Mouse (Mus musculus): ENCODE data around the gene Nfasc.

DNA sequence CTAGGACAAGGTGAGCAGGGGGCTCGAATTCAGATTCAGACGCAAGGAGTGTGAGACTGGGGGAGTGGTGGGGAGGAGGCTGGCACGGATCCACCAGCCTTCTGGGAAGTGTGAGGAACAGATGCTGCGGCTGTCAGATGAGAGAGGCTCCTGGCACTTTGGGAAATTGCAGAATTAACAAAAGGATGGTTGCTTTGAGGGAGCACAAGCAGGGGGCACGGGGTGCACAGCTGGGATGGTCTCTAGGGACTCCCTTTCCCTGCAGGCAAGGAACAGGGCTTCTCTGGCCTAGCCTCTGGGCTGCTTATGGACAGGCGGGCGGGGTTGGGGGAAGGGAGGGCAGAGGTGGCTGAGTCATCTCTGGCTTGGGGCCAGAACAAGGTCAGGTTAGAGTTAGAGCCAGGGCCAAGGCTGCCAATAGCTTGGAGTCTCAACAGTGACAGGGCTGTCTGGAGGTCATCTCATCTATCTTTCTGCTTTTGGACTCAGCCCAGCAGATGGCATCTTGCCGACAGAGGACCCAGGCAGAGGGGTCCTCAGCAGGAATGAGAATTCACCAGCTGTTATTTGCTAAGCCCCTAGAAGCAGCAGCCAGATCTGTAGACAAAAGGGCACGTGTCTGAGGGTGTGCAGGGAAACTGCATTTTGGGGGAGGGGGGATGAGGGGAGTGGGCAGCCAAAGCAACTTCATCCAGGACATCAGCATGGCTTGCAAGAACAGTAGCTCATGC is 183.5 kb downstream of the Nfasc start:
- no peak for TF ChIP-seq CTCF (conservative IDR thresholded peaks at IDR 0.05; ENCODE audit: low read length)
- TF ChIP-seq NANOG (IDR thresholded peaks at IDR 0.05; ENCODE audit: borderline replicate concordance, low read length) = no peak
- no peak for TF ChIP-seq POU5F1 (IDR thresholded peaks at IDR 0.05; ENCODE audit: borderline replicate concordance, low read length)
